Mouse (Mus musculus) layer of hippocampus, adult 6 months (tissue): Measurements from ENCODE around the gene Rras. TPM values are rescaled to one million over a fixed set of nuclear protein-coding genes. Genes with fewer than 3 reads are reported as not detected.

Source experiments
- long read RNA-seq, 2 experiments: library from polyadenylated mRNA; unstranded; transcript quantifications; one replicate each; pipeline ENCODE4 v2.0.0; 2019 to 2020
- microRNA-seq: library from miRNA; unstranded; fragments of <30 nt; microRNA quantifications from one replicate; pipeline ENCODE4 v1.2.0, GENCODE M21; 2020
- polyA plus RNA-seq: library from polyadenylated mRNA; unstranded; fragments of <200 nt; fragmentation: Nextera tagmentation; gene quantifications from 2 replicates; pipeline ENCODE4 v1.2.3, GENCODE M21; 2021

The Rras gene
- polyA plus RNA-seq = 3.8 and 4.0 TPM in 2 replicates
- long read RNA-seq, experiment 1, partial matches to known transcripts = 1 of 1 reads
- long read RNA-seq, experiment 1, other reads (novel, unspliced or antisense) = 0 of 1 reads
- long read RNA-seq, experiment 2, partial matches to known transcripts = 0 of 4 reads
- long read RNA-seq, experiment 2, other reads (novel, unspliced or antisense) = 3 of 4 reads

DNA sequence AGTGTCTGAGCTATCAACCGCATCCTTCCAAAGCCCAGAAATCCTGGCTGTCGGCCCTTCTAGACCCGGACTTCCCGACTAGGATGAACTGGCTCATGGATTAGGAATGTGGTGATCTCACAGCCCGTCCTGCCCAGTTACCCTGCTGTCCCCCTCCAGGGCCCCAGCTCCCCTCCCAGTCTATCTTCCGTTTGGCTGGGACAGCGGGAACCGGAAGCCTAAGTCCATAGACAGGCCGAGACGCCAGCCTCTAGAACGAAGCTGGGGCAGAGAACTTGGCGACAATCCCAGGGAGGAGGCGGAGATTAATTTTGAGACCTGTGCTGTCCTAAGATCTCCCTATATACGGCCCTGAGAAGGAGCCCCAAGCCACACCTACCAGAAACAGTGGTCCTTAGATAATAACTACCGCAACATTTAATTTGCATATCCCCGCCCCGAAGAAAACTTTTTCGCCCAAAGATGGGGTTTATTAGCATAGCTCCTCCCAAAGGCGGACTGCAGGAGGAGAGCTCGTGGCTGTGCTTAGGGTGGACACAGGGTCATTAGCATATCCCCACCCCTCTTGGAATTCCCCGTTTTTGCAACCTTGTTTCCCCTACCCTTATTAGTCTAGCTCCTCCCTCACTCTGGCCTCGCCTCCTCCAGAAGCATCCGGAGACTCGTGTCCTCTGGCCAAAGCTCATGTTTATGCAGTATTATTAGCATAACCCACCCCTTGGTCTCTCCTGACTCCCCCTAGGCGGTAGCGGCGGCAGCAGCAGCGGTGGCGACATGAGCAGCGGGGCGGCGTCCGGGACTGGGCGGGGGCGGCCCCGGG, at the start of gene Rras:
Rras (plus strand) TSS at position 720 of the 820 bp plus-strand sequence.

DNA sequence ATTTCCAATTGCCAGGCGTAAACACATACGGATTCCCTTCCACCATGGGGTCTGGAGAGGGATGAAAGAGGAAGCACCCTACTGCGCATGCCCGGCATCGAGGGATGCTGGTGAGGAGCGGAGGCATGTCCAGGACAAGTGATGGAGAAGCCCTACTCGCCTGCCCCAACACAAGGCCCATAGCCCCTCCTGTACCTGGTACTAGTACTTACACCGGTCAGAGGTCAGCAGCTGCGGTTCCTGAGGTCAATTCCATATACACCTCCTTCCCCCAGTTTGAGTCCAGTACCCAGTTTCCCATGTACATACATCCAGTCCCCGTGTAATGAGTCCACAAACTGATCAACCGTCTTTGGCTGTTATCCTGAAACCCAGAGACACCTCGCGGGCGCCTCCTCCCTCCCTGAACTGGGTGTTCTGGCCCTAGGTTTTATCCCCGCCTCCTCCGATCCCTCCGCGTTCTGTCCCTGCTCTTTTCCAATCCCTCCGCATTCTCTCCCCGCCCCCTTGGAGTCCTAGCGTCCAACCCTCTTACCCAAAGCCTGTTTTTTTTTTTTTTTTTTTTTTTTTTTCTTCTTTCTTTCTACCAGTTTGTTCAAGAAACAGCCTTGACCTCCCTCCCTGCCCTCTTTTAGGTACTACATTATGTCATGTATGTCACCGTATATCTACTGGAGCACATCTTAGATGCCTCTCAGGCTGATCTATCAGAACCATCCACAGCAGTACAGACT, 43.2 kb upstream of the Rras start, which contains the start of gene Cpt1c:
Cpt1c (minus strand) TSS at position 469 of the 734 bp plus-strand sequence.

DNA sequence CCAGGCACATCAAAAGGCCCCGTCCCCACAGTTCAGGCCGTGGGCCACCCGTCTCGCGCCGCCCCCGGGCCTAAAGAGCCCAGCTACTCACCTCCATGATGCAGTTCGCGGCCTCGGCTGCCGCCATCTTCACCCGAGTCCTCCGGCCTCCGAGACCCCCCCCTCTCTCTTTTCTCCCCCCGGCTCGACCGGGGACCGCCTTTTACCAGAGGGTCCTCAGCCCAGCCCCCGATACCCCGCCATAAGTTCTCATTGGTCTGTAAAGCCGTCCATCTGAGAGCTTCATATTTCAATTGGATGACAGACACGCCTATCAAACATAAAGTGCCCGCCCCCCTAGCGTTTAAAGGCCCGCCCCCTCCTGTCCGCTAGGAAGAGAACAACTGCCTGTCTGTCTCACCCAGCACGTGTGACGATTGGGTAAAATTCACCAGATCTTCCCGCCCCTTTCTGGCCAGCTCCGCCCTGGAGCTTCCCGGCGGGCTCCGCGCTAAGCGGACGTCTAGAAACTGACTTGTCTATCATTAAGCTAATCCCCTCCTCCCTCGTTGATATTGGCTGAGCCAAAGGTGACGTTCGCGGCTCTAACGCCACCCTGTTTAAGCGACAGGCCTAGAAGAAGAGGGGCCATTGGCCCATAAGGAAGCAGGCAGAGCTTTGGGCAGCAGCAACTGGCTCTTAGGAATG, 31.4 kb upstream of the Rras start, which contains the start of gene Prmt1:
Prmt1 (minus strand) TSS at position 377 of the 687 bp plus-strand sequence.

DNA sequence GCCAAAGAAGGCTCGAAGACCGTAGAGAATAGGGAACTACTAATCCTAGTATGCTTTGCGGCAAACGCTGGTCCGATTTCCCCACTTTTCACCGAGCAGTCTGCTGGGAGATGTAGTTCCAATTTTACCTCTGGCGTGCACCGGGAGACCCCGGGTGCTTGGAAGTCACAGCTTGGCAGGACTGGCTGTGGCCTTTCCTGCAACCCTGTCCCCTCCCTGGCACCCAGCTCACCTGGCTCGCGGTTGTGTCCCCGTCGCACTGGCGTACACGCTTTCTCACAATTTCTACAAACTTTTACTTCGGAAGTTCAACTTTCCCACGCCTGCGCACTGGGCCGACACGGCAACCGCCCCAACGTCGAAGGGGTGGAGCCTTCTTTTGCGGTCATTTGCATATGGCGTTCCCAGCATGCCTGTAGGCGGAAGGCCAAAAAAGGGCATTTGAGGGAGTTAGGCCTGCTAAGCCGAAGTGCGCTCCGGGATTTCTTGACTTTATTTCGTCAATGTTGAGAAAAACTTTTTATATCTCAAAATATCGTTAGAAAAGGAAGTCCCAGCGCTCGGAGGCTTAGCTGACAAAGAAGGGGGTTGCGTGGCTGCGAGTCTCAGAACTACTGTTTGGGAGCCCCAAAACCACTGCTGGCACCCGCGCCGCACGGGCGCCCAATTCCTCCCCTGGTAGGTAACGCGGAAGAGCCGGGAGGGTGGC, 20.4 kb upstream of the Rras start, which contains the start of gene Irf3:
Irf3 (plus strand) TSS at position 418 of the 709 bp plus-strand sequence.

DNA sequence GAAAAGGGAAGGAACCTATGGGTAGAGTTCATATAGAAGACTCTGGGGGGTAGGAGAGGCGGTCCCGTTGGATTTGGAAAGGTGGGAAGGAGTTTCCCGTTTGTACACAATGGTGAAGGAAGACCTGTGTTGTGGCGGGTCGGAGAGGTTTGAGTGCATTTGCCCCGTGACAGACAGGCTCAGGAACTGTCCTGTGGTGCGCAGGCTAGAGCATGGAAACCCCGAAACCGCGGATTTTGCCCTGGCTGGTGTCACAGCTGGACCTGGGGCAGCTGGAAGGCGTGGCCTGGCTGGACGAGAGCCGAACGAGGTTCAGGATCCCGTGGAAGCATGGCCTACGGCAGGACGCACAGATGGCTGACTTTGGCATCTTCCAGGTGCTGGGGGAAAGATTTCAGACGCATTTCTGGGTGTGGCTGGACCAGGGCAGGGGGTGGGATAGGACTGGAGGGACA, 19.2 kb upstream of the Rras start, which contains the start of gene Bcl2l12:
Bcl2l12 (minus strand) TSS at position 212 of the 455 bp plus-strand sequence.

DNA sequence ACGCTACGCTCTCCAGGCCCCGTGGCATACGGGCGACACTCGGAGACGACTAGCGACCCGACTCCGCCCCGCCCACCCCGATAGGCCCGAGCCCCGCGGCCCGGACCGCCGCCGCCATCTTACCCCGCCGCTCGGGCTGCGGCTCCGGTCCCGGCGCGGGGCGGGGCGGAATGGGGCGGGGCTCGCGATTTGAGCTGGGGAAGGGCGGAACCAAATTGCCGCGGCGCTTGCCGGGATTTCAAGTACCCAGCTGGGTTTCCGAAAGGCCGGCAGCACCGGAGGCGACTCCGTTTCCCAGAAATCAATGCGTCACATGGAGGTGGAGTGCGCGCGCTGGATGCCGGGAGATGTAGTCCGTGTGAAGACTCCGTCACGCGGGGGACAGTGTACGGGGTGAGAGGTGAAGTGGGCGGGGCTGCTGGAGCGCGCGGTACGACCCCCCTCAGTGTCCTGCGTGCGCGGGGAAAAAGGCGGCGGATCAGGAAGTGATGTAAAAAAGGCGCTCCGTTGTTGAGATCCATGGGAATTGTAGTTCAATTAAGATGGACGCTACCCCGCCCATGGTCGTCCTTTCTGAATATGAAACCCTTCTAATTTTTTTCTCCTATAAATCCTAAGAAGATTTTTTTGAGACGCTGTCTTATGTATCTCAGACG, 1.7 kb upstream of the Rras start, which contains the start of gene Scaf1:
Scaf1 (minus strand) TSS at position 407 of the 656 bp plus-strand sequence.

DNA sequence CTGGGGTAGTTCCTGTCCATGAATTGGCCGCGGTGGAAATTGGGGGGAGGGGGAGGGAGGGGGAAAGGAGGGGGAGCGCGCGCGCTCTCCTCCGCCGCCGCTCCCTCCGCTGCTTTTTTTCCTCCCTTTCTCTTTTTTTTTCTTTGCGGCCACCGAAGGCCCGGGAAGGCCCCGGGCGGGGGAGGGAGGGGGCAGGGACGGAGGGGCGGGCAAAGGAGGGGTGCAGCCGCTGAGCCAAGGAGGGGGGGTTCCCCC, 35.0 kb downstream of the Rras start, which contains the start of gene Prr12:
Prr12 (minus strand) TSS at position 20 of the 255 bp plus-strand sequence.

DNA sequence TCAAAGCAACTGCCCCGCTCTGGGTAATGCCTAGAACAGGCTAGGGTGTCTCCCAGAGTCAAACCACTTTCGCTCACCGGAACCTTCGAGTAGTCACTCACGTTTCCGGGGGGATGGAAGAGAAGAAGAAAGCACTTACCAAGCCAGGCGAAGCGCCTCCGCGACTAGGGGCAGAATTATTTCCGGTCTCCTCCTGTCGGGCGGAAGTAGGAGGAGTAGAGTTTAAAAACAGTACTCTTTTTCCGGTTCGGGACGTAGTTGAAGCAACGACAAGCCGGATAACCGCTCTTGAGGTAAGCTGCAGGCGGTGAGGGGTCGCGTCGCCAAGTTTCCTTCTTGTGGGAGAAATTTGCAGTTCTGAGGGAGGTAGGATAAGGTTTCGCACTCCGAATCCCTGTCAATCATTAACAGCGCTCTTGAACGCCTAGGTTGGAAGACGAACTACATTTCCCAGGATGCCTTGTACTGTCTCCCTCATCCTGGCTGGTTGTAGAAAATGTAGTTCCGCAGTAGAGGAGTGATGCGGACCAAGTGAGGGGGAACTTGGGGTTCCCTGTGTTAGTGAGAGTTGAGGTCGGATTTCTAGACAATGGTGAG, 44.6 kb downstream of the Rras start, which contains the start of the genes Nosip and Prrg2:
Nosip (plus strand) TSS at position 191 of the 597 bp plus-strand sequence.
Prrg2 (minus strand) TSS at position 439 of the 597 bp plus-strand sequence.

Small RNA genes within 50 kb of the gene (microRNA-seq; reads per million reads assigned to microRNA genes)
- gene Mir7054 = 1.3 reads per million

Other genes starting within 250 kb of the Rras start
- gene Nup62, start 201.9 kb upstream of the Rras start, polyA plus RNA-seq = 10.2 and 10.5 TPM in 2 replicates
- gene Il4i1, start 201.6 kb upstream of the Rras start, polyA plus RNA-seq = 0.57 and 0.79 TPM in 2 replicates
- gene Atf5, start 201.3 kb upstream of the Rras start, polyA plus RNA-seq = 0.68 and 0.74 TPM in 2 replicates
- gene Akt1s1, start 169.0 kb upstream of the Rras start, polyA plus RNA-seq = 30.7 and 33.9 TPM in 2 replicates
- 57.9 and 60.7 TPM in 2 replicates for gene Tbc1d17, start 168.9 kb upstream of the Rras start, polyA plus RNA-seq
- gene Pnkp, start 160.8 kb upstream of the Rras start, polyA plus RNA-seq = 27.8 and 30.3 TPM in 2 replicates
- 147 and 187 TPM in 2 replicates for gene Ptov1, start 148.2 kb upstream of the Rras start, polyA plus RNA-seq
- gene Med25, start 125.2 kb upstream of the Rras start, polyA plus RNA-seq = 143 and 184 TPM in 2 replicates
- gene Fuz, start 121.9 kb upstream of the Rras start, polyA plus RNA-seq = 12.1 TPM in 2 replicates
- gene Ap2a1, start 88.5 kb upstream of the Rras start, polyA plus RNA-seq = 34.8 and 42.1 TPM in 2 replicates
- gene Tsks, start 74.8 kb upstream of the Rras start, polyA plus RNA-seq = 0.28 and 0.35 TPM in 2 replicates
- gene Cpt1c, start 43.1 kb upstream of the Rras start, polyA plus RNA-seq = 86.2 and 86.7 TPM in 2 replicates
- gene Prmt1, start 31.4 kb upstream of the Rras start, polyA plus RNA-seq = 6.7 and 7.4 TPM in 2 replicates
- 10.7 and 12.0 TPM in 2 replicates for gene Irf3, start 20.3 kb upstream of the Rras start, polyA plus RNA-seq
- gene Bcl2l12, start 19.2 kb upstream of the Rras start, polyA plus RNA-seq = 1.6 and 2.6 TPM in 2 replicates
- 63.8 and 108 TPM in 2 replicates for gene Scaf1, start 1.6 kb upstream of the Rras start, polyA plus RNA-seq
- gene Prr12, start 34.9 kb downstream of the Rras start, polyA plus RNA-seq = 4.7 and 5.4 TPM in 2 replicates
- 36.0 and 41.3 TPM in 2 replicates for gene Nosip, start 44.5 kb downstream of the Rras start, polyA plus RNA-seq
- gene Prrg2, start 44.7 kb downstream of the Rras start, polyA plus RNA-seq = 9.2 and 10.8 TPM in 2 replicates
- gene Rcn3, start 74.3 kb downstream of the Rras start, polyA plus RNA-seq = 26.1 and 29.3 TPM in 2 replicates
- 28.3 and 34.8 TPM in 2 replicates for gene Fcgrt, start 85.9 kb downstream of the Rras start, polyA plus RNA-seq
- gene Rps11, start 106.5 kb downstream of the Rras start, polyA plus RNA-seq = 1,326 and 1,360 TPM in 2 replicates
- 1,601 and 1,782 TPM in 2 replicates for gene Rpl13a, start 110.8 kb downstream of the Rras start, polyA plus RNA-seq
- gene Gm45713, start 118.3 kb downstream of the Rras start, polyA plus RNA-seq = not detected in 2 replicates
- 0.68 and 1.4 TPM in 2 replicates for gene Flt3l, start 118.5 kb downstream of the Rras start, polyA plus RNA-seq
- gene Pih1d1, start 136.3 kb downstream of the Rras start, polyA plus RNA-seq = 40.3 and 47.7 TPM in 2 replicates
- 4.6 and 5.2 TPM in 2 replicates for gene Aldh16a1, start 136.6 kb downstream of the Rras start, polyA plus RNA-seq
- gene Slc17a7, start 146.0 kb downstream of the Rras start, polyA plus RNA-seq = 52.3 and 68.3 TPM in 2 replicates
- not detected in 2 replicates for gene Gfy, start 161.6 kb downstream of the Rras start, polyA plus RNA-seq
- gene Pth2, start 163.0 kb downstream of the Rras start, polyA plus RNA-seq = not detected in 2 replicates
- gene Ccdc155, start 186.9 kb downstream of the Rras start, polyA plus RNA-seq = 1.2 and 1.4 TPM in 2 replicates
- 5.1 and 7.3 TPM in 2 replicates for gene Dkkl1, start 194.2 kb downstream of the Rras start, polyA plus RNA-seq
- 0.51 and 0.59 TPM in 2 replicates for gene Tead2, start 197.8 kb downstream of the Rras start, polyA plus RNA-seq
- 11.8 and 14.4 TPM in 2 replicates for gene Cd37, start 221.2 kb downstream of the Rras start, polyA plus RNA-seq
- gene Slc6a16, start 223.1 kb downstream of the Rras start, polyA plus RNA-seq = 1.1 and 1.2 TPM in 2 replicates